Mouse (Mus musculus): ENCODE results near the gene Rpia. TPM values are rescaled to one million over a fixed set of nuclear protein-coding genes. Genes with fewer than 3 reads are reported as not detected.

Rpia gene
- polyA plus RNA-seq, 1 experiment from 2014 or later: 2.9 TPM

Other genes with a start within 250 kb of the Rpia start
- gene Eif2ak3, start 52.3 kb upstream of the Rpia start, polyA plus RNA-seq (2016; fragmentation: Nextera tagmentation; extraction: Ambion mirVana): 17.2 and 17.7 TPM in 2 replicates
- gene Tex37, start 126.7 kb upstream of the Rpia start, polyA plus RNA-seq (2016; fragmentation: Nextera tagmentation; extraction: Ambion mirVana): not detected in 2 replicates
- gene Foxi3, start 164.3 kb upstream of the Rpia start, polyA plus RNA-seq (2016; fragmentation: Nextera tagmentation; extraction: Ambion mirVana): not detected in 2 replicates

Measured in neural tube, embryonic 12.5 days (tissue).